Mouse (Mus musculus) left cerebral cortex, postnatal 36 days (tissue): Measurements from ENCODE around the gene Hnrnpl. TPM values are rescaled to one million over a fixed set of nuclear protein-coding genes. Genes with fewer than 3 reads are reported as not detected.

Source experiments
- DNase-seq, 2 experiments: peaks; one replicate each; pipeline ENCODE4 v3.0.0; 2021 to 2022; ENCODE audit warnings: low spot score in 2 of 2, mixed read lengths in 1 of 2
- intact Hi-C: fragments of 180-260 bp; cut with DNase I; formaldehyde crosslinking; loops from one replicate; pipeline ENCODE4 v1.15.1; 2025
- total RNA-seq, 2 experiments: library from RNA; stranded (reverse); gene quantifications; 2 replicates each; pipeline ENCODE4 v1.2.3; 2021

Hnrnpl gene
- total RNA-seq, 2 experiments from 2014 or later, result 414 to 415 TPM

DNA sequence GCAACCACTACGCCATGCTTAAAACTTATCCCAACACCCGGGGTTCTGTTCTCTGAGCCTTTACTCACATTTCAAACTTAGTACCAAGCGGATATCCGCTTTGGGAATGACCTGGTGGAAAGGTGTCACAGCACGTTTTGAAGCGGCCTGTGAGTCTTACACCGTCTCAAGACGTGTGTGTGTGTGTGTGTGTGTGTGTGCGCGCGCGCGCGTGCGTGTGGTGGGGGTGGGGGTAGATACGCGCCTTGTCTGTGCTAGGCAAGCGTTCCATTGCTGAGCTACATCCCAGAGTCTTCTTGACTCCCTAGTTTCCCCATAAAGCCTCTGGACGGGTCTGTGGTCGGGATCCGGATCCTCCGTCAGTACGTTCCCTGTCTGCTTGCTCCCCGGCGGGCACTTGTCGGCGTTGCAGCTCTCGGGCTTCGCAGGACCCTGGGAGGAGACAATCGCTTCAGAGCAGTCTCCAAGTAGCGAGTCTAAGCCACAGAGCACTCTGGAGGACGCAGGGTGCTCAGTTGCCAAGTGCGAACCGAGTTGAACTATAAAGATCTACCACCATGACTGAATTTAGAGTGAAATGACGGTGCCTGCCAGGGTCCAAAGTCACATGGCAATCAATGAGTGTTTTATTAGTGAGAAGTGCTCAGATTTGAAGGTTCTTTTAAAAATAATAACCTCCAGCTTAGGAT is 1.2 kb downstream of the Hnrnpl start:
- intact Hi-C loops, result loop anchor here (2.0 to 5.0 kb wide), 2 partner anchors 15 to 153 kb away; partner anchors contain the start of genes Actn4 and Ech1
- DNase-seq, result peak; percentile 56 to 59

DNA sequence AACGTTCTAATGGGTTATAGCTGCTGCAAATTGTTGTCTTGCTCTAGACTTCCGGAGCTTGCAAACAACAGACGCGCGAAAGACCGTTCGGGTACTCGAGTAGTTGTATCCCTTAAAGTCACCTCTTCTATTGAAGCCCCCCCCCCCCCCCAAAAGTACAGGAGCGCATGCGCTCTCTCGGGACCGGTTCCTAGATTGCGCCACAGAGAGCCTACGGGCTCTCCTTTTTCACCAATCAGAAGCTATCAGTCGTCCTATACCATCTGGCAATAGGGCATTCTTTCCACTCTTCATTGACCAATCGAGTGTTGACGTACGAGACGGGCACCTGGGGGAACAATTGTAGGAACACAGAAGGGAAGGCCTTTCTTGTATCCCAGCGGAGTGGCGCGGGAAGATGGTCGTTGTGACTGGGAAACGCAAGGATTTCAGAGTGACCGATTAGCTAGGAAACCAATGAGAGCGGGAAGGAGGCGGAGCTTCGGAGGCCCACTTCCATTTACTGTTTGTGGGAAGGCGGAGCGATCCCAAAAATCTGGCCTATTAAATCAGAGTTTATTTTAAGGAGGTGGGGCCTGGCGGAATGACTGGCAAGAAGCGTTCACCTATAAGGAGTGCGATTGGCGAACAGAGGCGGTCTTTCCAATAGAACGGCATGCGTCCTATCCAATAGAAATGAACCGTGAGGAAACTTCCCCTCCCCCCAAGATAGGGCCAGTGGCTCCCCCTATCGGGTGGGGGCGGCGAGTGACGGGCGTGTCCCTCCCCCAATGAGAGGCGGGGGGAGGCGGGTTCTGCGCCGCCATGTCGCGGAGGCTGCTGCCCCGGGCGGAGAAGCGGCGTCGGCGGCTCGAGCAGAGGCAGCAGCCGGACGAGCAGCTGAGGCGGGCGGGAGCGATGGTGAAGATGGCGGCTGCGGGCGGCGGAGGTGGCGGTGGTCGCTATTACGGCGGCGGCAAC is 2.0 kb downstream of the Hnrnpl start:
- intact Hi-C loops, result loop anchor here (2.0 to 5.0 kb wide), 2 partner anchors 14 to 152 kb away; partner anchors contain the start of genes Actn4 and Ech1
- DNase-seq, result peak; percentile 97 to 98

DNA sequence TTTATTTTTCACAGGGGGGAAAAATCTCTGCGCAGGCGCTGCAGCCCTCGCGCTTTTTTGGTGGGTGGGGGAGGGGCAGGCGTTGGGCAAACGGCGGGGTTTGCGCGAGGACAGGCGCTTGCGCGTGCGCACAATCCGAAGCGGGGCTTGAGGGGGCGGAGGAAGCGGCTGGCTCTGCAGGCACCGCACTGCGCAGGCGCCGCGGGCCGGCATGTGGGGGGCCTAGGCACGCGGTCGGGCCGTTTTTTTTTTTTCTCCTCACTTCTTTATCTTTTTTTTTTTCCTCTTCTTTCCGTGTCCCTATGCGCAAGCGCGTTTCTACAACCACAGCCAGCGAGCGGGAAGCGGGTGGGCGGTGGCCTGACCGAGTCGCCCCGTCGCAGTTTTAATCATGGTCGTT is 2.9 kb downstream of the Hnrnpl start:
- DNase-seq, result peak; percentile 88 to 91
- intact Hi-C loops, result loop anchor here (2.0 to 5.0 kb wide), 2 partner anchors 14 to 151 kb away; partner anchors contain the start of genes Actn4 and Ech1

DNA sequence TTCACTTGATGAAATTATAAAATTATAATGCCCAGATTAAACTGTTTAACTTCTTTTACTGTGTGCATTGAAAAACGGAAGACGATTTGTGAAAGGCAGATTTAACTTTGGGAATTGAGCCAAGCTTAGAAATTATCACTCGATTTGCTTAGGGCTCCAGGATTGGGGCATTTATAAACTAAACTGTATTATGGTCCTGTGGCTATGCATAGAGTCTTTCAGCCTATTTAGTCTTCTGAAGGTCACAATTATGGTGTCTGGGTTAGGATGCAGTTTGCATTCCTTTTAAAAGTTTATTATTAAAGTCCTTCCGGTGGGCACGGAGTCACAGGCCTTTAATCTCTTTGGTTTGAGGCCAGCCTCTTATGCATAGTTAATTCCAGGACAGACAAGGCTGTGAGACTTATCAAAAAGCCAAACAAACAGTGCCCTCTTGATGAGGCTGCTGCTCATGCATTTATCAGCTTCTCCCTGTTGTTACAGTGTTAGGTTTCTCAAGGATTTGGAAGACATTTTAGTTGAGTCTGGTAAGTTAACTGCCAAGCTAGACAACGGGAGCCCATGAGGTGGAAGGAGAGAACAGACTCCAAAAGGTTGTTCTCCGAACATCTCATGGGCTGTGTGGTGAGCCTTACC is 3.4 kb downstream of the Hnrnpl start:
- intact Hi-C loops, result loop anchor here (2.0 to 5.0 kb wide), 2 partner anchors 13 to 151 kb away; partner anchors contain the start of genes Actn4 and Ech1

DNA sequence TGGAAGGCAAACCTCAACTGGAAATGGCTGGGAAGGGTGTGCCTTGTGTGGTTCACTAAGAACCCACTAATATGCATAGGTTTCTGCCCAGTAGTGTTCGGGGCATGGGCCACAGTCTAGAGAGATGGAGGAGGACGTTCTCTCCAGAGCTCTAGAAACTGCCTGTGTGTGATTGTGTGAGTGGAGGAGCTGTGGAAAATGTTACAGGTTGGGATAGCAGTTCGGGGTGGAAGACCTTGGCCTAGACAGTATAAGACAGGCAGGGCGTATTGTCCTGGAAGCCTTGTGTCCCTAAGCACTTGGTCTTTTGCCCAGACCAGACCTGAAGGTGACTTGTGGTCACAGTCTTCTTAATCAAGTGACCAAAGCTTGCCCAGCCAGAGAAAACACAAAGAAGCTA is 4.1 kb downstream of the Hnrnpl start:
- intact Hi-C loops, result loop anchor here (5.0 kb wide), 1 partner anchor 150 kb away; the partner anchor contains the start of gene Actn4
- DNase-seq, result no peak

More for the DNA sequence above, 3.4 kb downstream of the Hnrnpl start:
- DNase-seq, result no peak

DNA sequence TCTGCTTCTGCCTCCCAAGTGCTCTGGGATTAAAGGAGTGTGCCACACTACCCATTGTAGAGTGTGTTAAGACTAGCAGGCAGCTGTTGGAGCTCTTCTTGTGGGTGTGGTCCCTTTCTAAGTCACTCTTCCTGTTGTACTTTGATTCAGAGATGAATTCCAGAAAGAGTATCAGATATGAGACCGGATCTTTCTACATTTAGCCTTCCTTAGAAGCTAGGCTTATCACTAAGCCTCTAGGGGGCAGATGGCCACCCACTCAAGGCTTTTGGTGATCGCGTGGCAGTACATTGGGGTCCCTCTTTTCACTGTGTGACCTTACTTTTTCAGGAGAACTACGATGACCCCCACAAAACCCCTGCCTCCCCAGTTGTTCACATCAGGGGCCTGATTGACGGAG is 4.6 kb downstream of the Hnrnpl start:
- DNase-seq, result no peak
- intact Hi-C loops, result loop anchor here (5.0 kb wide), 1 partner anchor 149 kb away; the partner anchor contains the start of gene Actn4

DNA sequence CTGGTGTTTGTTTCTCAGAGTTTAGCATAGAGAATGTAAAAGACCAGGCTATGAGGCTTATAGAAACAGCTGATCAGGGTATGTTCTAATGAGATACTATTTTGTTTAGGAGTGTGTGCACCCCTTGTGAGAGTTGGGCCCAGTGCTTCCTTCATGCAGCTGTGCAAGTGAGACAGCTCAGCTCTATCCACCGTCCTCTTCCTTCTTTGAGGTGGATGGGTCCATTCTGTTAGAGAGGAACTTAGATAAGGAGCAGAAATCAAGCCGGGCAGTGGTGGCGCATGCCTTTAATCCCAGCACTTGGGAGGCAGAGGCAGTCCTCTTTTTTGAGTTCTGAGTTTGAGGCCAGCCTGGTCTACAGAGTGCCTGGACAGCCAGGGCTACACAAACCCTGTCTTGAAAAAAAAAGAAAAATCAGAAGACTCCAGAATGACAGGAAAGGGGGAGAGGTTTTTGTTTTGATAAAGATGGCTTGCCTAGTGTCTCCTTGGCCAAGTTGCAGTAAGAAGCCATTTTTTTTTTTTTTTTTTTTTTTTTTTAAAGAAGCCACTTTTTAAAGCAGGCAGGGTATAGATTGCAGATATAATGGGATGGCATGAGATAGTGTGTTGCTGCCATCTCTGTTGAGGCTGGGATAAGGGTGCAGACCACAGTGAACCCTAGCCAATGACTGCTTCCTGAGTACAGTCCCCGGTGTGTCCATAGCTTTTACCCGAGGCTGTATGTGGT is 6.1 kb downstream of the Hnrnpl start:
- no peak for DNase-seq
- intact Hi-C loops, result loop anchor here (5.0 kb wide), 1 partner anchor 148 kb away; the partner anchor contains the start of gene Actn4

DNA sequence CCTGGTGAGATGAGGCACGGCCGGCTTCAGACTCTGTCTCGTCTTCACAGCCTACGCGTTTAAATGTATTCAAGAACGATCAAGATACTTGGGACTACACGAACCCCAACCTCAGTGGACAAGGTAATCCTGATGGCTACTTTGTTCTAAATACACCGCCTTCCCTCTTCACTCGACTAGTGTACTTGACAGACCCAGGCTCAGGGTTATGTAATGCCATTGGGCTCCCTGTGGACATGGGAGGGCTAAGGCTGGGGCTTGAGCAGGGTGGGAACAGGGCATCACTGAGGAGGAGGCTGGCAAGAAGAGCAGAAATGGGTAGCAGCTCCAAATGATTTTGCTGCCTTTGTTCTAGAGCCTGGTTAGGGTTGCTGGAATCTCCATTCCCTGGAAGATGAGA is 6.9 kb downstream of the Hnrnpl start:
- DNase-seq, result no peak
- intact Hi-C loops, result no loop called here

DNA sequence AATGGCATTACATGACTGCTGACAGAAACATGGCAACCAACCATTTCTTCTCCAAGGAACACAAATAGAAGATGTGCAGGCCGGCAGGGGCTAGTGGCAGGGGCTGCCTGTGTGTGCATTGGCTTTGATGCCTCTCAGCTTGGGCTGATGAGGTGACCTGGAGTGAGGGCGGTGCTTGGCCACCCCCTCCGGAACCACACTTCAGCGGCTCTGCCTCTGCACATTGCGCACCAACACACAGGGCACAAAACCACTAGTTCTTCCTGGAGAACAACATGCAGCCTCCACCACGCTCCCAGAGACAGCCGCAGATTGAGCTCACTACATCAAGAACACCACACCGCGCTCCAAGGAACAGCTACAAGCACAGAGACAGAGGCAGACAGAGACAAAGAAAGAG is 7.9 kb downstream of the Hnrnpl start:
- intact Hi-C loops, result no loop called here

DNA sequence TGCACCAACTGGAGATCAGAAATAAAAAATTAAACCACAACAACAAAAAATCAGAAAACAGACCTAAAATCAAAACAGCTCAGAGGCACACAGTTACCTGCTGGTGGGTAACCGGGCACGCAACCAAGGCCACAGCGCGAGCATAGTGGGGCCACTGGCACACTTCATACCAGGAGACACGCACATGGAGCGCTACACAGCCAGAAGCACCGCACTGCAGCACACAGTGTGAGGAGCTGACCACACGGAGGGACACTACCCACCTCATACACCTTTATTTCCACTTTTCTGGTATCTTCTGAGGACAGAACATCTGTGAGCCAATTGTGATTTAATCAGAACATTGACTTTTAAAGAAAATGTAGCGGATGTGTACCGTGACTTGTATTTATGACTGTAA is 8.6 kb downstream of the Hnrnpl start:
- intact Hi-C loops, result no loop called here
- DNase-seq, result no peak

More for the DNA sequence above, 7.9 kb downstream of the Hnrnpl start:
- DNase-seq, result no peak

DNA sequence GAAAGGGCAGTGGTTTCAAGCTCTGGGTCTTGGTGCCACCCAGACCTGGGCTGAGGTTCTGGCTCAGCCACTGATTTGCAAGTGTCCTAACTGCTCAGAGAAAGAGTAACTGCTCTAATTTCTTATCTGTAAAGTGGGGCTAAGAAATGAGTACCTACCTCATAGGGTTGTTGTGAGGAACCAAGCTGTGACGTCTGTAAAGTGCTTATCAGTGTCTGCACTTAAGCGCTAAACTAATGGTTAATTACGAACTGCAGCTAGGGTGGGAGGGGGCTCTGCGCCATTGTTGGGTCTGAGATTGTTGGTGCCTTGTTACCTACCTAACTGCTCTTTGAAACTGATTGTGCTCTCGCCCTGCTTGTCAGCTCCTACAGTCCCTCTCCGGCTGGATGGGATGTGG is 9.2 kb downstream of the Hnrnpl start:
- intact Hi-C loops, result no loop called here
- no peak for DNase-seq

DNA sequence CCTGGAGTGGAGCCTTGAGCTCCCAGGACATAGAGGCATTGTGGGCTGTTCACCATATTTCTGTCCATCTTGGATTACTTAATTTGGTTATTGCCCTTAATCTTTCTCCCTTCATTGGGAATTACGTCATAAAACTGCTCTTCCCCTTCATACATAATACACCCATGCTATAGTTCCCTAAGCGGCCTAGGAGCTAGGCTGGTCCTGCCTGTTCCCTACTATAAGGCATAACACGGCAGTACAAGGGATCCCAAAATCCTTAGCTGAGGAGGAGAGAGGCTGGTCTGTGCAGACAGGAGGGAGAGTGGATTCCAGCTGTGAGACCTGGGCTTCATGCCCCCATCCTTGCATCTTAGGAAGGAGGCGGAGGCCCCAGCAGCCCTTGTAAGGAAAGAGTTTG is 9.6 kb downstream of the Hnrnpl start:
- intact Hi-C loops, result no loop called here
- DNase-seq, result no peak

DNA sequence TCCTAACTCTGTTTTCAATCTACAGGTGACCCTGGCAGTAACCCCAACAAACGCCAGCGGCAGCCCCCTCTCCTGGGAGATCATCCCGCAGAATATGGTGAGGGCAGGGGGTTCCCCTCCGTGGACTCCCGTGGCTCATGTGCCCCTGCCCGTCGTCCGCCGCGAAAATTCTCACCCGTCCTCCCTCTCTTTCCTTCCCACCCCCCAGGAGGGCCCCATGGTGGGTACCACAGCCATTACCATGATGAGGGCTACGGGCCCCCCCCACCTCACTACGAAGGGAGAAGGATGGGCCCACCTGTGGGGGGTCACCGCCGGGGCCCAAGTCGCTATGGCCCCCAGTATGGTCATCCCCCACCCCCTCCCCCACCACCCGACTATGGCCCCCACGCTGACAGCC is 10.1 kb downstream of the Hnrnpl start:
- intact Hi-C loops, result no loop called here

DNA sequence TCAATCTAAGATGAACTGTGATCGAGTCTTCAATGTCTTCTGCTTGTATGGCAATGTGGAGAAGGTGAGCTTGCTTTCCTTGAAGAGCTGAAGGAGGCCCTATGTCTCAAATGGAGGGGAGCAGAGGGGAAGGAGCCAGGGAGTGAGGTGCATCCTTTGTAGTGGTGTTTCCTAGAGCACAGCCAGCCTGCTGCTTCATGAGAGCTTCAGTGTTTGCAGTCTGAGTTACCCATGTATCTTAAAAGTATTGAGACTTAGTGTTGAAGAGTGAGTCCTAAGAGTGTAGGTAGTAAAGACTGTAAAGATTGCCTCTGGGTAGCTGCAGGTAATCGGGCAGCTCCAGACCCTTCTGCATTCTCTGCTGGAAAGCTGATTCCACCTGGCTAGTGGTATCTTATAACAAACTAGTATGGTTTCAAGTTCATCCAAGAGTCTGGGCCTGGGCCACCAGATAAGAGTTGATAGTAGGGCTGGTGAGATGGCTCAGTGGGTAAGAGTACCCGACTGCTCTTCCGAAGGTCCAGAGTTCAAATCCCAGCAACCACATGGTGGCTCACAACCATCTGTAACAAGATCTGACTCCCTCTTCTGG is 10.6 kb downstream of the Hnrnpl start:
- intact Hi-C loops, result no loop called here
- DNase-seq, result no peak

More for the DNA sequence above, 10.1 kb downstream of the Hnrnpl start:
- no peak for DNase-seq

DNA sequence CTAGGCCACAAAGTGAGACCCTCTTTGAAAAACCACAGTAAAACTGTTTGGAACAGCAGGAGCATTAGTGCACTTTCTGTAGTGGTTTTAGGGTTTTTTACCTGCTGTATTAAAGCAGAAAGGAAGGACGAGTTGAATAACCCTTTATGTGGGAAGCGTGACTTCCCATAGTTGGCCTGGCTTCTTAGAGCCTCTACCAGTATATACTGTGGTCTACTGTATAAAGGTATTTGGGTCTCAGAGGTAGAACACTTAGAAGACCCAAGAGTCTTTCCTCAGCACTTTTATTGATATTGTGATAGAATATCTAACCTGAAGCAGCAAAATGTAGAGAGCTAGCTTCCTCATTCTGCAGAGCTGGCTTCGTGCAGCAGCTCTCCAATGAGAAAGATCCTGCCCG is 11.2 kb downstream of the Hnrnpl start:
- intact Hi-C loops, result no loop called here

DNA sequence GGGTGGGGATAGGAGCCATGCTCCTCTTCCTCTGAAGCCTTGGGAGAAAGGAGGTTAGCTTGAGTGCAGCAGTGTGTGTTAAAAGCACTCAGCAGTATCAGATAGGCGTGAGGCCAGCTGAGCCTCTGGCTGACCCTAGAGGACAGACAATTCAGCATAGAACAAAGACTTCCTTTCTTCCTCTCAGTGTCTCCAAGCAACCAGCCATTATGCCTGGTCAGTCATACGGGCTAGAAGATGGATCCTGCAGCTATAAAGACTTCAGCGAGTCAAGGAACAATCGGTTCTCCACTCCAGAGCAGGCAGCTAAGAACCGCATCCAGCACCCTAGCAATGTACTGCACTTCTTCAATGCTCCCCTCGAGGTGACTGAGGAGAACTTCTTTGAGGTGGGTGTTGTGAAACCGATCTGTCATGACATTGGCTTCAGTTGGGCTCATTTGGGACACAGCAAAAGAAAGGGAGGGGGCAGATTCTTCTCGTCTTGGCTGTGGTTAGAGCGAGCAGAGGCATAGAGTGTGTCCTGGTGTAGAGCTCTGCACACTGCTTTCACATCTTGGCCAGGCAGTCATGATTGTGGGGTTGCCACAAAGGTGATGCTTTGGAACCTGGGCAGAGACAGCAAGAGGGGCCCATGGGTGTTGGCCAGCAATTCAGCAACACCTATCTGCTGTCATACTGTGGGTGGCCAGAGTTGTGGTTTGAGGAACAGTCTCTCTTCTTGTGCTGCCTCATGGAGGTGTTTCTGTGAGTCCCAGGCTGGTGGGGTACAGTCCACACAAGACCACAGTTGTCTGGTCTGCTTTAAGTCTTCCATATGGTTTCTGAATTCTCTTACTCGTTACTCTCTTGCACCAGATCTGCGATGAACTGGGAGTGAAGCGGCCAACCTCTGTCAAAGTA is 12.3 kb downstream of the Hnrnpl start:
- intact Hi-C loops, result no loop called here
- no peak for DNase-seq

More for the DNA sequence above, 11.2 kb downstream of the Hnrnpl start:
- no peak for DNase-seq

DNA sequence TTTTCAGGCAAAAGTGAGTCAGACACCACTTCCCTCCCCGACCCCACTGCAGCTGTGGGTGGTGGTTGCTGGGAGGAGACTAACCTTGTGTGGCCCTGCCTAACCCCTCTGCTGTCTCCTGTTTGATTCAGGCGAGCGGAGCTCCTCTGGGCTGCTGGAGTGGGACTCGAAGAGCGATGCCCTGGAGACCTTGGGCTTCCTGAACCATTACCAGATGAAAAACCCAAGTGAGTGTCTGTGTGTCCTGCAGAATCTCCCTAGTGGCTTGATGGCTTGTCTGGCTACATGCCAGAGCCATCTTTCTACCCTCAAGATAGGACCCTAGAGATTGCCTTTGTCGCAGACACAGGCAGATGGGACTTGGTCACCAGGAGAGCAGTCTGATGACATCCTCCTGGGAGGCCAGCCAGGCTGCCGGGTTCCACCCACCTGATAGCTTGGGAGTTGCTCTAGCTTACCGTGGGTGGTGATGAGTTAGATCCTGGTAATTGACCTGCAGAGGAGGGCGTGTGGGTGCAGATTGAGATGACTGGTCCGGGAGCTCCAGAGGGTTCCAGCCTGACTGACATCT is 13.0 kb downstream of the Hnrnpl start:
- intact Hi-C loops, result no loop called here
- DNase-seq, result peak; percentile 57 to 63
